Mouse (Mus musculus): ENCODE data around the gene Gm38392. TPM values are rescaled to one million over a fixed set of nuclear protein-coding genes. Genes with fewer than 3 reads are reported as not detected.

Gm38392 gene
- polyA plus RNA-seq (2015; fragmentation: Nextera tagmentation; extraction: Ambion mirVana), result 0.20 and 0.23 TPM in 2 replicates

- H3K4me3 ChIP-seq (ENCODE audit: low read length), result no peak within 1 kb of the TSS
- peak within 1 kb of the TSS; percentile 74 for H3K27ac ChIP-seq (ENCODE audit: low read length)
- no peaks in the 10 kb centered on the region for H3K4me1 ChIP-seq (replicated peaks; ENCODE audit: control insufficient read depth, insufficient read depth, low read length)
- WGBS, result 95% methylated on average over 4 of the region's 4 CpGs
- peaks cover 2% of the 10 kb centered on the region; the same call in 1 of the 2 replicates for H3K36me3 ChIP-seq (ENCODE audit: control insufficient read depth, insufficient read depth, low read length)
- no peaks in the 10 kb centered on the region for H3K27me3 ChIP-seq (ENCODE audit: control insufficient read depth, insufficient read depth, low read depth, low read length)
- no peak within 1 kb of the TSS for H3K9ac ChIP-seq (ENCODE audit: low read length)
- no peak within 1 kb of the TSS for H3K4me2 ChIP-seq (ENCODE audit: low read depth, low read length)
- no peaks in the 10 kb centered on the region for H3K9me3 ChIP-seq (ENCODE audit: control insufficient read depth, low read length)
- ATAC-seq (ENCODE audit: low read depth), result no peak
These were observed at the start of gene Gm38392 for GRCm38 (mm10) chr3:88287110-88287509. TSS of gene Gm38392 (minus strand) at chr3:88287210.

- H3K9me3 ChIP-seq (ENCODE audit: control insufficient read depth, low read length), result no peaks in the 10 kb centered on the region
- H3K4me3 ChIP-seq (ENCODE audit: low read length), result peak within 1 kb of the TSS; percentile 69
- H3K9ac ChIP-seq (ENCODE audit: low read length), result peak within 1 kb of the TSS; percentile 84
- H3K4me1 ChIP-seq (replicated peaks; ENCODE audit: control insufficient read depth, insufficient read depth, low read length), result peaks cover 20% of the 10 kb centered on the region
- peak within 1 kb of the TSS; percentile 93 for H3K27ac ChIP-seq (ENCODE audit: low read length)
- H3K4me2 ChIP-seq (ENCODE audit: low read depth, low read length), result peak within 1 kb of the TSS; percentile 79
- no peaks in the 10 kb centered on the region for H3K27me3 ChIP-seq (ENCODE audit: control insufficient read depth, insufficient read depth, low read depth, low read length)
- no peaks in the 10 kb centered on the region for H3K36me3 ChIP-seq (ENCODE audit: control insufficient read depth, insufficient read depth, low read length)
- ATAC-seq (ENCODE audit: low read depth), result peak; percentile 93
- WGBS, result 2% methylated on average over 52 of the region's 66 CpGs
These were observed 49.3 kb upstream of the Gm38392 start, which contains the start of the genes Tmem79 and Smg5 for GRCm38 (mm10) chr3:88336058-88337013. TSS of gene Tmem79 (minus strand) at chr3:88336148. TSS of gene Smg5 (plus strand) at chr3:88336260.

GRCm38 (mm10) chr3:88335436-88336053 is 48.5 kb upstream of the Gm38392 start:
- Histone ChIP-seq H3K4me1 (replicated peaks; ENCODE audit: control insufficient read depth, insufficient read depth, low read length) (peaks cover 20% of the 10 kb centered on the region), H3K9me3 (ENCODE audit: control insufficient read depth, low read length) (no peaks in the 10 kb centered on the region), H3K27me3 (ENCODE audit: control insufficient read depth, insufficient read depth, low read depth, low read length) (no peaks in the 10 kb centered on the region), H3K4me2 (ENCODE audit: low read depth, low read length) (peak overlapping the region; percentile 79), H3K4me3 (ENCODE audit: low read length) (peak overlapping the region; percentile 69), H3K27ac (ENCODE audit: low read length) (peak overlapping the region; percentile 93), H3K36me3 (ENCODE audit: control insufficient read depth, insufficient read depth, low read length) (no peaks in the 10 kb centered on the region), H3K9ac (ENCODE audit: low read length) (peak overlapping the region; percentile 84)
- peak; percentile 55 for ATAC-seq (ENCODE audit: low read depth)
- WGBS, result under 1% methylated on average over 27 of the region's 27 CpGs

GRCm38 (mm10) chr3:88334902-88335435 is 48.0 kb upstream of the Gm38392 start:
- ATAC-seq (ENCODE audit: low read depth), result no peak
- Histone ChIP-seq H3K9ac (ENCODE audit: low read length) (peak overlapping the region; percentile 84), H3K4me3 (ENCODE audit: low read length) (peak overlapping the region; percentile 69), H3K9me3 (ENCODE audit: control insufficient read depth, low read length) (no peaks in the 10 kb centered on the region), H3K36me3 (ENCODE audit: control insufficient read depth, insufficient read depth, low read length) (no peaks in the 10 kb centered on the region), H3K4me1 (replicated peaks; ENCODE audit: control insufficient read depth, insufficient read depth, low read length) (peaks cover 20% of the 10 kb centered on the region), H3K27me3 (ENCODE audit: control insufficient read depth, insufficient read depth, low read depth, low read length) (no peaks in the 10 kb centered on the region), H3K4me2 (ENCODE audit: low read depth, low read length) (peak overlapping the region; percentile 79), H3K27ac (ENCODE audit: low read length) (peak overlapping the region; percentile 53; the same call in 1 of the 2 replicates)
- 28% methylated on average over 3 of the region's 3 CpGs for WGBS

GRCm38 (mm10) chr3:88334029-88334658 is 47.1 kb upstream of the Gm38392 start:
- 41% methylated on average over 12 of the region's 12 CpGs for WGBS
- H3K4me3 ChIP-seq (ENCODE audit: low read length), result peak overlapping the region; percentile 24

DNA sequence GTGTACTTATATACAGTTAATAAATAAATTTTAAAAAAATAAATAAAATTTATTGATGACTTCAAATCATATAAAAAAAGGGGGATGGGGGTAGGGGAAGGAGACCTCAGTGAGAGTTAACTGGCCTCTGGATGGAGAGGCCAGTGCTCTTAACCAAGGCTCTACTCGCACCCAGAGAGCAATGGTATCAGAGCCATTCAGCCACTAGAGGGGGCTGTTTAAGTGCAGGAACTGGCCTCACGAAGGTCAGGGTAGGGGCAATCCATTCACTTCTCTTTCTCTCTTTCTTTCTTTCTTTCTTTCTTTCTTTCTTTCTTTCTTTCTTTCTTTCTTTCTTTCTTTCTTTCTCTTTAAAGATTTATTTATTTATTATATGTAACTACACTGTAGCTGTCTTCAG is 44.3 kb upstream of the Gm38392 start:
- Histone ChIP-seq H3K9me3 (ENCODE audit: control insufficient read depth, low read length) (no peaks in the 10 kb centered on the region), H3K27me3 (ENCODE audit: control insufficient read depth, insufficient read depth, low read depth, low read length) (no peaks in the 10 kb centered on the region), H3K27ac (ENCODE audit: low read length) (no peak overlapping the region), H3K36me3 (ENCODE audit: control insufficient read depth, insufficient read depth, low read length) (peaks cover 11% of the 10 kb centered on the region; the same call in 1 of the 2 replicates), H3K4me3 (ENCODE audit: low read length) (no peak overlapping the region), H3K9ac (ENCODE audit: low read length) (no peak overlapping the region), H3K4me1 (replicated peaks; ENCODE audit: control insufficient read depth, insufficient read depth, low read length) (peaks cover 12% of the 10 kb centered on the region), H3K4me2 (ENCODE audit: low read depth, low read length) (no peak overlapping the region)
- 18% methylated on average over 2 of the region's 2 CpGs for WGBS
- no peak for ATAC-seq (ENCODE audit: low read depth)

More at GRCm38 (mm10) chr3:88334029-88334658, 47.1 kb upstream of the Gm38392 start:
- H3K4me2 ChIP-seq (ENCODE audit: low read depth, low read length), result peak overlapping the region; percentile 34
- peaks cover 5% of the 10 kb centered on the region; the same call in 1 of the 2 replicates for H3K36me3 ChIP-seq (ENCODE audit: control insufficient read depth, insufficient read depth, low read length)
- peaks cover 20% of the 10 kb centered on the region for H3K4me1 ChIP-seq (replicated peaks; ENCODE audit: control insufficient read depth, insufficient read depth, low read length)
- H3K27me3 ChIP-seq (ENCODE audit: control insufficient read depth, insufficient read depth, low read depth, low read length), result no peaks in the 10 kb centered on the region
- no peaks in the 10 kb centered on the region for H3K9me3 ChIP-seq (ENCODE audit: control insufficient read depth, low read length)
- peak; percentile 29; the same call in 1 of the 2 replicates for ATAC-seq (ENCODE audit: low read depth)
- H3K27ac ChIP-seq (ENCODE audit: low read length), result peak overlapping the region; percentile 53
- peak overlapping the region; percentile 45 for H3K9ac ChIP-seq (ENCODE audit: low read length)

GRCm38 (mm10) chr3:88328956-88329355 is 41.9 kb upstream of the Gm38392 start:
- WGBS, result 62% methylated on average over 5 of the region's 5 CpGs
- Histone ChIP-seq H3K36me3 (ENCODE audit: control insufficient read depth, insufficient read depth, low read length) (peaks cover 11% of the 10 kb centered on the region; the same call in 1 of the 2 replicates), H3K9me3 (ENCODE audit: control insufficient read depth, low read length) (no peaks in the 10 kb centered on the region), H3K4me1 (replicated peaks; ENCODE audit: control insufficient read depth, insufficient read depth, low read length) (peaks cover 14% of the 10 kb centered on the region), H3K4me3 (ENCODE audit: low read length) (no peak overlapping the region), H3K9ac (ENCODE audit: low read length) (no peak overlapping the region), H3K27me3 (ENCODE audit: control insufficient read depth, insufficient read depth, low read depth, low read length) (no peaks in the 10 kb centered on the region), H3K27ac (ENCODE audit: low read length) (no peak overlapping the region), H3K4me2 (ENCODE audit: low read depth, low read length) (no peak overlapping the region)
- ATAC-seq (ENCODE audit: low read depth), result no peak

DNA sequence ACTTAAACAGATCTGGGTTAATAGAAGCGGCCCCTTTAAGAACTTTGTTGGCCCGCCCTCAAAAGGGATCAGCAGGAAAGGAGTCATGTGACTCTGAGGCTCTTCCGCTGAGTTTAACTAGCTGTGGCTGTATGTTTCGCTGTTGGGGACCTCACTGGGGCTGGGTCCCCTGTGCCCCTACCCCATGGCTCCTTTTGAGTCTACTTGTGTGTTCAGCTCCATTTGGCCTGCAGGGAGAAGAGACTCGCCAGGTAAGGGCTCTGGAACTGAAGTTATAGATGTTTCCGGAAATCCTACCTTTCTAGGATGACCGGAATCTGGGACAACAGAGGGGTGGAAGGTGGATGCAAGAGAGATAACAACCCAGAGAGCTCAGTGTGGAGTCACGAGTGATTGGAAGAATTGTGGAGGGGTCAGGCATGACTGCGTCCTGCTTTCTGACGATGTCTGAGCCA is 38.0 kb upstream of the Gm38392 start, which contains the start of gene Glmp:
Gene Glmp, plus strand, starts transcription at position 73 of the 455 bp plus-strand sequence.
- H3K4me2 ChIP-seq (ENCODE audit: low read depth, low read length), result peak within 1 kb of the TSS; percentile 93
- H3K27ac ChIP-seq (ENCODE audit: low read length), result peak within 1 kb of the TSS; percentile 48; the same call in 1 of the 2 replicates
- H3K36me3 ChIP-seq (ENCODE audit: control insufficient read depth, insufficient read depth, low read length), result peaks cover 36% of the 10 kb centered on the region
- H3K4me3 ChIP-seq (ENCODE audit: low read length), result peak within 1 kb of the TSS; percentile 91
- 0% methylated on average over 10 of the region's 10 CpGs for WGBS
- no peaks in the 10 kb centered on the region for H3K27me3 ChIP-seq (ENCODE audit: control insufficient read depth, insufficient read depth, low read depth, low read length)
- peaks cover 10% of the 10 kb centered on the region for H3K4me1 ChIP-seq (replicated peaks; ENCODE audit: control insufficient read depth, insufficient read depth, low read length)
- ATAC-seq (ENCODE audit: low read depth), result peak; percentile 79
- peak within 1 kb of the TSS; percentile 89 for H3K9ac ChIP-seq (ENCODE audit: low read length)
- H3K9me3 ChIP-seq (ENCODE audit: control insufficient read depth, low read length), result no peaks in the 10 kb centered on the region

Data from lung, embryonic 16.5 days (tissue).